Mouse (Mus musculus) liver, embryonic 13.5 days (tissue): Measurements from ENCODE around the gene Ppp4r4. TPM values are rescaled to one million over a fixed set of nuclear protein-coding genes. Genes with fewer than 3 reads are reported as not detected.
"Not testable (repeated sequence)": the region's sequence is repeated elsewhere in the genome, so short reads cannot be mapped to it uniquely, and the experiment has no call there.

ENCODE experiments used
- ATAC-seq: fragments of 200-750 bp; cut with Nextera tagmentation; 2 replicates; pipeline ENCODE4 v1.8.0; 2017; ENCODE audit warnings: low read depth, mild to moderate bottlenecking, moderate number of reproducible peaks, moderate library complexity
- DNase-seq: peaks from one replicate; pipeline ENCODE4 v3.0.0; 2022
- H3K27ac ChIP-seq: fragments of 300-500 bp; sonication (generic); 2 replicates; pipeline ENCODE4 v1.5.1; 2015; ENCODE audit warnings: moderate library complexity, mild to moderate bottlenecking, inconsistent platforms
- H3K27me3 ChIP-seq: fragments of 300-500 bp; sonication (generic); 2 replicates; pipeline ENCODE4 v1.6.1; 2015; ENCODE audit warnings: mild to moderate bottlenecking, inconsistent platforms
- H3K36me3 ChIP-seq: fragments of 300-500 bp; sonication (generic); 2 replicates; pipeline ENCODE4 v1.6.1; 2015; ENCODE audit warnings: mild to moderate bottlenecking, inconsistent platforms
- H3K4me1 ChIP-seq: fragments of 300-500 bp; sonication (generic); replicated peaks from 2 replicates; pipeline ENCODE4 v1.6.1; 2015; ENCODE audit warnings: inconsistent platforms
- H3K4me2 ChIP-seq: fragments of 300-500 bp; sonication (generic); 2 replicates; pipeline ENCODE4 v1.6.1; 2015; ENCODE audit warnings: inconsistent platforms, mild to moderate bottlenecking, moderate library complexity
- H3K4me3 ChIP-seq: fragments of 300-500 bp; sonication (generic); replicated peaks from 2 replicates; pipeline ENCODE4 v1.5.1; 2015; ENCODE audit warnings: mild to moderate bottlenecking, inconsistent platforms
- H3K9ac ChIP-seq: fragments of 300-500 bp; sonication (generic); 2 replicates; pipeline ENCODE4 v1.6.1; 2015; ENCODE audit warnings: mild to moderate bottlenecking, inconsistent platforms
- H3K9me3 ChIP-seq: fragments of 300-500 bp; sonication (generic); replicated peaks from 2 replicates; pipeline ENCODE4 v1.6.1; 2016; ENCODE audit warnings: inconsistent platforms
- WGBS: fragments of 180-500 bp; shearing (Covaris S2); methylation state at CpG from one replicate; pipeline ENCODE4 v1.1.7; 2015; ENCODE audit not compliant: insufficient replicate concordance; 5-methylcytosine and 5-hydroxymethylcytosine counted together
- polyA plus RNA-seq: library from polyadenylated mRNA; unstranded; fragments of >200 nt; fragmentation: Nextera tagmentation; extraction: Ambion mirVana; gene quantifications from 2 replicates; pipeline ENCODE4 v1.2.1, GENCODE M21; 2015

The Ppp4r4 gene
- polyA plus RNA-seq: 1.1 and 1.4 TPM in 2 replicates

DNA sequence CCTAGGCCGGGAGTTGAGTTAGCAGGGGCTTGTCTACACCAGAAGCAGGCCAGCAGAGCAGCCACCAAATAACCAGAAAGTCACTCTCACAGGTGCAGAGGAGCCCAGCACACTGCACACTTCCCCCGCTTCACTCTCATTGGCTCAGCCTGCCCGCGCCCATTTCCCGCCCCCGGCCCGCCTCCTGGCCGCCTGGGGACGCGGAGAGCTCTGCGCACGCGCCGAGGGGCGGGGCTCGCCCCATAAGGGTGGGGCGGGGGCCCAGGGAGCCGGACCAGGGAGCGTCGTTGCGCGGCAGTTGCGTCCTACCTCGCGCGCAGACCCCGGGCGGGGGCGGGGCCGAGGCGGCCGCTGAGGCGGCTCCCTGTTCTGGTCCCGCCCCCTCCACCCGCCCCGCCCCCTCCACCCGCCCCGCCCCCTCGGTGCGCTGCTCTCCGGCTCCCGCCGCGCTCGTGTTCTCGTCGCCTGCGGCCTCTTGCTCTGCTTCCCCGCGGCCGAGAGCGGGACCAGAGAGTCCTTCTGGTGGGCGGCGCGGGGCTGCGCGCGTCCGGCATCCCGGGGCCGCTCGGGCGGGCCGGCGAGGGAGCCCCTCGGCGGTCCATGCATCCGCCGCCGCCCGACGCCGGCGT, at the start of gene Ppp4r4:
Gene Ppp4r4, plus strand, starts transcription at position 264 of the 629 bp plus-strand sequence.
- 0% methylated on average over 37 of the region's 74 CpGs for WGBS
- Histone ChIP-seq H3K4me3 (peak within 1 kb of the TSS; percentile 64), H3K27ac (no peak within 1 kb of the TSS; the same call in 1 of the 2 replicates)

GRCm38 (mm10) chr12:103482781-103483180, 49.3 kb upstream of the Ppp4r4 start:
- Histone ChIP-seq H3K4me2 (no peak overlapping the region), H3K36me3 (no peaks in the 10 kb centered on the region), H3K9me3 (no peaks in the 10 kb centered on the region), H3K27me3 (no peaks in the 10 kb centered on the region), H3K4me3 (no peak overlapping the region), H3K27ac (no peak overlapping the region), H3K9ac (no peak overlapping the region), H3K4me1 (no peaks in the 10 kb centered on the region)
- ATAC-seq (no peak), DNase-seq (no peak)
- WGBS: 52% methylated on average over 2 of the region's 2 CpGs

More for the DNA sequence above, at the start of gene Ppp4r4:
- peaks cover 34% of the 10 kb centered on the region for H3K27me3 ChIP-seq
- peaks cover 15% of the 10 kb centered on the region for H3K4me1 ChIP-seq
- peak within 1 kb of the TSS; percentile 64 for H3K9ac ChIP-seq
- peak; percentile 92 for ATAC-seq
- H3K4me2 ChIP-seq: peak within 1 kb of the TSS; percentile 85
- H3K36me3 ChIP-seq: no peaks in the 10 kb centered on the region
- DNase-seq: peak; percentile 79
- H3K9me3 ChIP-seq: no peaks in the 10 kb centered on the region

- H3K4me2 ChIP-seq, H3K4me3 ChIP-seq, H3K9ac ChIP-seq, DNase-seq, H3K27me3 ChIP-seq, H3K4me1 ChIP-seq, H3K9me3 ChIP-seq, H3K36me3 ChIP-seq, H3K27ac ChIP-seq, ATAC-seq: not testable (repeated sequence)
- 56% methylated on average over 9 of the region's 9 CpGs for WGBS
Observed at GRCm38 (mm10) chr12:103484200-103484972, 47.7 kb upstream of the Ppp4r4 start.

- 62% methylated on average over 1 of the region's 1 CpGs for WGBS
- H3K36me3 ChIP-seq: no peaks in the 10 kb centered on the region
- H3K4me2 ChIP-seq: no peak overlapping the region
- H3K27ac ChIP-seq: no peak overlapping the region
- no peaks in the 10 kb centered on the region for H3K9me3 ChIP-seq
- H3K9ac ChIP-seq: no peak overlapping the region
- no peaks in the 10 kb centered on the region for H3K4me1 ChIP-seq
- no peaks in the 10 kb centered on the region for H3K27me3 ChIP-seq
- DNase-seq (no peak), ATAC-seq (no peak)
- no peak overlapping the region for H3K4me3 ChIP-seq
Observed at GRCm38 (mm10) chr12:103486726-103487125, 45.4 kb upstream of the Ppp4r4 start.

DNA sequence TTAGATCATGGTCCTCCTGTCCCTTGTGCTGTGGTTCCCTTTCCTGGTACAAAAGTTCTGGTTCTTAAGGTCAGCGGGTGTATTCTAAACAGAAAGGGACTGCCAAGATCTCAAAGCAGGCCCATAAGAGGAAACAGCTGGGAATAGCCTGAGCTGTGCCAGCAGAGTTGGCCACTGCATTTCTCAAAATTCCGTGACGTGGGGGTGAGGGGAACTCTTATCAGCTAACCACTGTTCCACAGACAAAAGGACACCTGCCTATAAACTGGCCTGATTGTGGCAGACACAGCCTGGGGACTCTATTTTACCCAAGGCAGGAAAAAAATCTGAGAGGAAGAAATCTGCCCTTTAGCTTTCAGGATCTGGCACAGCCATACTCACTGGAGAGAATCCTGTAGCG, 44.8 kb upstream of the Ppp4r4 start:
- Histone ChIP-seq H3K9ac (no peak overlapping the region), H3K4me3 (no peak overlapping the region), H3K27me3 (no peaks in the 10 kb centered on the region), H3K4me1 (no peaks in the 10 kb centered on the region), H3K9me3 (no peaks in the 10 kb centered on the region), H3K27ac (no peak overlapping the region), H3K36me3 (no peaks in the 10 kb centered on the region), H3K4me2 (no peak overlapping the region)
- DNase-seq (no peak), ATAC-seq (no peak)
- WGBS: 37% methylated on average over 4 of the region's 4 CpGs

DNA sequence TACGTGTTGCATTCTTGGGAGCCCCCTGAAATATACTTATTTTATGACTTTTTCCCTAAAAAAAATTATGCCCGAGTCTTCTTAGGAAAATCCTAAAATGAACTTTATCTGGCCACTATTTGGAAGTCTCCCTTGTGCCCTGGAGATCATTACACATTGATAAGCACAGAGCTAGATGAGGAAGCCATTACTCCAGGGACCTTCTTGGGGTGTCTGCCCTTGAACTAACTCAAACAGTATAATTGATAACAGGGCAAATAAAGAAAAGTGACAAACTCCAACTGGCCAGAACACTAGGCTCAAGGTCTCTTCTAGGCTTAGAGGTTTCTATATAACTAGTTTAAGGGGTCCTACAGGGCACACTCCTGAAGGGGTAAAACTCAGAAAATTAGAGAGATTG, 44.3 kb upstream of the Ppp4r4 start:
- H3K27ac ChIP-seq: no peak overlapping the region
- no peaks in the 10 kb centered on the region for H3K27me3 ChIP-seq
- no peaks in the 10 kb centered on the region for H3K4me1 ChIP-seq
- ATAC-seq: no peak
- no peaks in the 10 kb centered on the region for H3K36me3 ChIP-seq
- H3K9me3 ChIP-seq: no peaks in the 10 kb centered on the region
- no peak for DNase-seq
- H3K9ac ChIP-seq: no peak overlapping the region
- no peak overlapping the region for H3K4me3 ChIP-seq
- WGBS: 54% methylated on average over 2 of the region's 2 CpGs
- H3K4me2 ChIP-seq: no peak overlapping the region

- Histone ChIP-seq H3K4me1 (no peaks in the 10 kb centered on the region), H3K36me3 (no peaks in the 10 kb centered on the region), H3K9ac (no peak overlapping the region), H3K27ac (no peak overlapping the region), H3K4me3 (no peak overlapping the region), H3K27me3 (no peaks in the 10 kb centered on the region), H3K4me2 (no peak overlapping the region), H3K9me3 (no peaks in the 10 kb centered on the region)
- DNase-seq (no peak), ATAC-seq (no peak)
- 55% methylated on average over 3 of the region's 3 CpGs for WGBS
Observed at GRCm38 (mm10) chr12:103491091-103491730, 40.9 kb upstream of the Ppp4r4 start.

DNA sequence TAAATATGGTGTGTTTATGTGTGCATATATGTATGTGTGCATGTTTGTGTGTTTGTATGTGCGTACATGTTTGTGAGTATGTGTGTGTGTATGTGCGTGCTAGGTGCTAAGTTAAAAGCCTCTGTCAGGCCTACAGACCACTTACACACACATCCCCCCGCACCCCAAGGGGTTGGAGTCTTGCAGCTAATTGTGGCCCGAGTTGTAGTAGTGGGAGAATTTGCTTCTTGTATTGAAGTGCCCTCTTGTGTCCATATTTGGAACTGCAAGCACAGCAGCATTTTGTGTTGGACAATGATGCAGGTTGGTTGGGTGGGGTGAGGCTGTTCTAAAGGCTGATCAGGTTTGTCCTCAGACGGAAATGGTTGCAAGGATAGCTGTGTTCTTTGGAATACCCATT, 39.3 kb upstream of the Ppp4r4 start:
- Histone ChIP-seq H3K9me3 (no peaks in the 10 kb centered on the region), H3K4me1 (no peaks in the 10 kb centered on the region), H3K4me3 (no peak overlapping the region), H3K36me3 (no peaks in the 10 kb centered on the region), H3K27ac (no peak overlapping the region), H3K27me3 (no peaks in the 10 kb centered on the region), H3K9ac (no peak overlapping the region), H3K4me2 (no peak overlapping the region)
- WGBS: 29% methylated on average over 5 of the region's 5 CpGs
- ATAC-seq (no peak), DNase-seq (peak; percentile 31)

- DNase-seq (peak; percentile 18), ATAC-seq (no peak)
- H3K27me3 ChIP-seq: no peaks in the 10 kb centered on the region
- no peaks in the 10 kb centered on the region for H3K36me3 ChIP-seq
- H3K27ac ChIP-seq: no peak overlapping the region
- no peaks in the 10 kb centered on the region for H3K9me3 ChIP-seq
- H3K4me2 ChIP-seq: no peak overlapping the region
- H3K9ac ChIP-seq: no peak overlapping the region
- 22% methylated on average over 6 of the region's 6 CpGs for WGBS
- H3K4me1 ChIP-seq: no peaks in the 10 kb centered on the region
- H3K4me3 ChIP-seq: no peak overlapping the region
Observed at GRCm38 (mm10) chr12:103494486-103494885, 37.6 kb upstream of the Ppp4r4 start.

DNA sequence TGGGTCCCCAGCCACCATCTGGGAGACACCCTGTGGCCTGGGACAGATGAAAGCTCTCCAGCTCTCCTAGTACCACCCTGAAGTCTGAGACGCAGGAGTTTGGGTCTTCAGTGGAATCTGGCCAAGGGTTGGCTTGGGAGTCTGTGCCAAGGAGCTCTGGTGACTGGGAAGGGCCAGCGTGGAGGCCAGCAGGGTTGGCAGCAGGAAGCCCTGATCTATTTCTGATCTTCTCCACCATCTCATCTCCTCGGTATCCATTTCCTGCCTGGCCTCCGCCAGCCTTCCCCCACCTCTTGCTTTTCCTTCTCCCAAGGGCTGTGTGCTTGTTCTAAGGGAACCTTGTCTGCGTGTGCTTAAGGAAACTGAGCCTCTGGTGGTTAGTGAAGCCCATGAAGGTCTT, 33.3 kb upstream of the Ppp4r4 start:
- no peaks in the 10 kb centered on the region for H3K4me1 ChIP-seq
- no peaks in the 10 kb centered on the region for H3K36me3 ChIP-seq
- 34% methylated on average over 5 of the region's 5 CpGs for WGBS
- H3K4me2 ChIP-seq: no peak overlapping the region
- H3K9ac ChIP-seq: no peak overlapping the region
- no peak for ATAC-seq
- no peaks in the 10 kb centered on the region for H3K9me3 ChIP-seq
- H3K27ac ChIP-seq: no peak overlapping the region
- no peak overlapping the region for H3K4me3 ChIP-seq
- DNase-seq: no peak
- no peaks in the 10 kb centered on the region for H3K27me3 ChIP-seq

DNA sequence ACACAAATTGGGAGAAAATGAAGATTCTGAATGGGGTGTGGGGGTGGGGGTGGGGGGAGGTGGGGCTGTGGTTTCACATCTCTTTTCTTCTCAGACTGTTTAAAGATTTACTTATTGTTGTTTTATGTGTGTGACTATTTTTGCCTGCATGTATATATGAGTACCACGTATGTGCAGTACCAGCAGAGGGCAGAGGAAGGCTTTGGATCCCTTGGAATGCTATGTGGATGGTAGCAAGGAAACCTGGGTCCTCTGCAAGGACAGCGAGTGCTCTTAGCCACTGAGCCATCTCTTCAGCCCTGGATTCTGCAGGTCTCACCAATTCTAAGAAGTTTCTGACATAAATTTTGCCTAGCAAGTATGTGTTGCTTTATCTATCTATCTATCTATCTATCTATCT, 32.8 kb upstream of the Ppp4r4 start:
- no peaks in the 10 kb centered on the region for H3K9me3 ChIP-seq
- WGBS: 63% methylated on average over 2 of the region's 2 CpGs
- no peak overlapping the region for H3K9ac ChIP-seq
- H3K4me3 ChIP-seq: no peak overlapping the region
- H3K4me1 ChIP-seq: no peaks in the 10 kb centered on the region
- H3K27ac ChIP-seq: no peak overlapping the region
- DNase-seq (no peak), ATAC-seq (no peak)
- no peak overlapping the region for H3K4me2 ChIP-seq
- H3K27me3 ChIP-seq: no peaks in the 10 kb centered on the region
- H3K36me3 ChIP-seq: no peaks in the 10 kb centered on the region
